In the genomic region with DNA sequence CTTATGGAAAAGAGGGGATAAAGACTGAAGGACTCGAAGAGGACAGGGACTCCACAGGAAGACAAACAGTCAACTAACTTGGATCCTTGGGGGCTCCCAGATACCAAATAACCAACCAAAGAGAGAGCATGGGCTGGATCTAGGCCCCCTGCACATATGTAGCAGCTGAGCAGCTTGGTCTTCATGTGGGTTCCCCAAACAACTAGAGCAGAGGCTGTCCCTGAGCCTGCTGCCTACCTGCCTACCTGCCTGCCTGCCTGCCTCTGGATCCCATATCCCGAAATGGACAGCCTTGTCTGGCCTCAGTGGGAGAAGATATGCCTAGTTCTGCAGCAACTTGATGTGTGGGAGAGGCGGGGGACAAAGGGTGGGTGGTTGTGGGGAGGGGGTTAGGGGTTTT, we compare ENCODE assay signal across 16 mouse cellular contexts.
"Had no signal": no experiment of that assay in that cellular context is flagged by ENCODE, and none has a peak within 500 bp of the region (broad histone marks: within the 10 kb centered on the region; RNA-seq: fewer than 3 reads in every experiment).

No protein-coding gene starts in this region.

- H3K9me3 ChIP-seq: neural tube, embryonic 13.5 days; neural tube, embryonic 15.5 days; stomach, embryonic 15.5 days had no signal

- DNase-seq: retina, postnatal 1 day; right cerebral cortex, adult 18-20 months; right cerebral cortex, postnatal 14 days; right cerebral cortex, postnatal 25 days; right cerebral cortex, postnatal 4 days; spleen, adult 18-20 months; thymus, adult 18-20 months; thymus, adult 2 months; thymus, postnatal 14 days; thymus, postnatal 25 days; thymus, postnatal 36 days; thymus, postnatal 4 days had no signal

- H3K4me3 ChIP-seq: neural tube, embryonic 13.5 days; neural tube, embryonic 15.5 days; stomach, embryonic 15.5 days had no signal

- H3K36me3 ChIP-seq: neural tube, embryonic 13.5 days; neural tube, embryonic 15.5 days; stomach, embryonic 15.5 days had no signal

- H3K27me3 ChIP-seq: neural tube, embryonic 15.5 days; stomach, embryonic 15.5 days had no signal

- H3K4me1 ChIP-seq: neural tube, embryonic 13.5 days; neural tube, embryonic 15.5 days; stomach, embryonic 15.5 days had no signal

- H3K27ac ChIP-seq: neural tube, embryonic 13.5 days; neural tube, embryonic 15.5 days; stomach, embryonic 15.5 days; stomach, postnatal 0 days had no signal

- H3K4me2 ChIP-seq: neural tube, embryonic 13.5 days; neural tube, embryonic 15.5 days; stomach, embryonic 15.5 days had no signal

- H3K9ac ChIP-seq: neural tube, embryonic 13.5 days; neural tube, embryonic 15.5 days; stomach, embryonic 15.5 days had no signal
